Mouse (Mus musculus): ENCODE data around the gene Mcoln1. TPM values are rescaled to one million over a fixed set of nuclear protein-coding genes. Genes with fewer than 3 reads are reported as not detected.

Gene Mcoln1
- polyA plus RNA-seq (2014; fragmentation: Nextera tagmentation; extraction: Ambion mirVana) = 43.1 and 43.6 TPM in 2 replicates

DNA sequence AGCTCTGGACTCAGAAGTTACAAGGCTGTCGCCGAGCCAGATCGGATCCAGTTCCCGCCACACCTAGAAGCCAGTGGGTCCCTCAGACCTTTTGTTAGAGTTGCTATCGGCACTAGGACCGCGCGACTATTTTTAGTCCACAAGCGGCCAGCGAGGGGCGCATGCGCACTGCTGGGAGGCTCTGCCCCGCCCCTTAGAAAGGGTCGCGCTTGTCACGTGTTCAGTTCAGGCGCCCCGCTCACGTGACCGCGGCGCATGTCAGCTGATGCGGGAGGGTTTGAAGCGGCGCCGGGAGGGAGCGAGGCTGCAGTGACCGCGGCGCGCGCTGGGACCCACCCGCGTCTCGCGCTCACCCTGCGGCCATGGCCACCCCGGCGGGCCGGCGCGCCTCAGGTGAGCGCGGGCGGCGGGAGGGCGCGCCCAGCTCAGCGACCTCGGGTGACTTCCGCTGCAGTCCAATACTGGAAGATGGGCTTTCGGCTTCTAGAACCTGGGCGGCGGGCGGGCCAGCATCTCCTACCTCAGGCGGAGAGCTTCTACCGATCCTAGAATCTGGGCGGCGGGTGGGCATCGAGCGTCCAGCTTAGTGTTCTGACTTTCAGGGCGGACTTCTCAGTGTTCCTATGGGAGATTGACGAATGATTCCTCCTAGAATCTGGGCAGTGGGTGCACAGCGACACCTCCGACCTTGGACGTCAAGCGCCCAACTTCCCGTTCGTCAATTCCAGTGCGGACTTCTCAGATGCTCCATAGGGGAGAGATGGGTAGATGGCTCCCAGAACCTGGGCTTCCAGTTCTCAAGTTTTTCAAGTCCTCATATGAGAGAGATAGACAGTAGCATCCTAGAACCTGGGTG lies at the start of gene Mcoln1:
Mcoln1 (plus strand) TSS at position 223 of the 856 bp plus-strand sequence.
- ATAC-seq (replicated peaks; ENCODE audit: insufficient number of reproducible peaks, low FRiP score, low TSS enrichment, low read depth) (peak; percentile 87), DNase-seq (ENCODE audit: low spot score) (peak; percentile 100)
- H3K4me2 ChIP-seq (ENCODE audit: low read depth, low read length) = peak within 1 kb of the TSS; percentile 69
- H3K4me1 ChIP-seq (ENCODE audit: control insufficient read depth, insufficient read depth, low read length) = no peaks in the 10 kb centered on the region
- H3K27ac ChIP-seq (replicated peaks; ENCODE audit: low read depth, low read length) = peak within 1 kb of the TSS; percentile 79
- H3K9ac ChIP-seq (replicated peaks; ENCODE audit: low read length) = peak within 1 kb of the TSS; percentile 82
- peak within 1 kb of the TSS; percentile 83 for H3K4me3 ChIP-seq (ENCODE audit: low read depth, low read length)
- H3K27me3 ChIP-seq (ENCODE audit: control insufficient read depth, insufficient read depth, low read length) = no peaks in the 10 kb centered on the region
- under 1% methylated on average over 68 of the region's 70 CpGs for WGBS
- H3K36me3 ChIP-seq (replicated peaks; ENCODE audit: control insufficient read depth, insufficient read depth, low read depth, low read length) = peaks cover 19% of the 10 kb centered on the region
- peaks cover 6% of the 10 kb centered on the region for H3K9me3 ChIP-seq (replicated peaks; ENCODE audit: control insufficient read depth, low read length)

DNA sequence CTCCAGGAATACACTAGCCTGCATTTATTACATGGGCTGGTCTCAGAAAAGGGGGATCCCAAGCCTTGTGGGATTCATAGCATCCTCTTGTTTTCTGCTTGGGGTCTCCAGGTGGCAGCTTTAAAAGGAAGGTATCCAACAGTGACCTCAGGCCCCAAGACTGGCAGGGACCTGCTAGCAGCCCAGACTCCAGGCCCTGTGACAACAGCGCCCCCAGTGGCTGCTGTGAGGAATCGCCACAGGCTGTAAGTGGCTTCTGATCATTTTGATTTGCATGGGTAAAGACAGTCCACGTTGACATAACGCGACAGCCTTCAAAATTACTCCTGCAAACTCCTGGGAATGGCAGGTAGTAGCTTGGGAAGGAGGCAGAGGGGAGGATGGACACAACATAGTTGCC lies 49.6 kb upstream of the Mcoln1 start:
- H3K9me3 ChIP-seq (replicated peaks; ENCODE audit: control insufficient read depth, low read length) = no peaks in the 10 kb centered on the region
- no peak overlapping the region for H3K4me2 ChIP-seq (ENCODE audit: low read depth, low read length)
- no peak overlapping the region for H3K4me3 ChIP-seq (ENCODE audit: low read depth, low read length)
- peaks cover 12% of the 10 kb centered on the region for H3K36me3 ChIP-seq (replicated peaks; ENCODE audit: control insufficient read depth, insufficient read depth, low read depth, low read length)
- ATAC-seq (replicated peaks; ENCODE audit: insufficient number of reproducible peaks, low FRiP score, low TSS enrichment, low read depth) (no peak), DNase-seq (ENCODE audit: low spot score) (peak; percentile 73)
- no peak overlapping the region for H3K9ac ChIP-seq (replicated peaks; ENCODE audit: low read length)
- no peaks in the 10 kb centered on the region for H3K27me3 ChIP-seq (ENCODE audit: control insufficient read depth, insufficient read depth, low read length)
- no peak overlapping the region for H3K27ac ChIP-seq (replicated peaks; ENCODE audit: low read depth, low read length)
- H3K4me1 ChIP-seq (ENCODE audit: control insufficient read depth, insufficient read depth, low read length) = no peaks in the 10 kb centered on the region
- WGBS = 35% methylated on average over 5 of the region's 5 CpGs

DNA sequence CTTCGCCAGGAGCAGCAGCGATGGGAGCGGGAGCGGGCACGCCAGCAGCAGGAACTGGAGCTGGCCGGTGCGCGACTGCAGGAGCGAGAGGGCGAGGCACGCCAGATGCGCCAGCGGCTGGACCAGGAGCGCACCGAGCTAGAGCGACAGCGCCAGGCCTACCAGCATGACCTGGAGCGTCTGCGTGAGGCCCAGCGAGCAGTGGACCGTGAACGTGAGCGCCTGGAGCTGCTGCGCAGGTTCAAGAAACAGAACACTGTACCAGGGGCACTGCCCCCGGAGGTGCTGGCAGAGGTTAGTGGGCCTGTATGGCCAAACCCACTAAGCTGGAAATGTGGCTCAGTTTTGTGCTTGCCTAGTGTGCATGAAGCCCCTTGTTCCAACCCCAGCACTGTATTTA lies 48.3 kb upstream of the Mcoln1 start:
- ATAC-seq (replicated peaks; ENCODE audit: insufficient number of reproducible peaks, low FRiP score, low TSS enrichment, low read depth) (no peak), DNase-seq (ENCODE audit: low spot score) (no peak)
- Histone ChIP-seq H3K27ac (replicated peaks; ENCODE audit: low read depth, low read length) (no peak overlapping the region), H3K9me3 (replicated peaks; ENCODE audit: control insufficient read depth, low read length) (no peaks in the 10 kb centered on the region), H3K4me2 (ENCODE audit: low read depth, low read length) (no peak overlapping the region), H3K36me3 (replicated peaks; ENCODE audit: control insufficient read depth, insufficient read depth, low read depth, low read length) (peaks cover 12% of the 10 kb centered on the region), H3K27me3 (ENCODE audit: control insufficient read depth, insufficient read depth, low read length) (no peaks in the 10 kb centered on the region), H3K4me3 (ENCODE audit: low read depth, low read length) (no peak overlapping the region), H3K4me1 (ENCODE audit: control insufficient read depth, insufficient read depth, low read length) (no peaks in the 10 kb centered on the region), H3K9ac (replicated peaks; ENCODE audit: low read length) (no peak overlapping the region)
- 95% methylated on average over 25 of the region's 25 CpGs for WGBS

DNA sequence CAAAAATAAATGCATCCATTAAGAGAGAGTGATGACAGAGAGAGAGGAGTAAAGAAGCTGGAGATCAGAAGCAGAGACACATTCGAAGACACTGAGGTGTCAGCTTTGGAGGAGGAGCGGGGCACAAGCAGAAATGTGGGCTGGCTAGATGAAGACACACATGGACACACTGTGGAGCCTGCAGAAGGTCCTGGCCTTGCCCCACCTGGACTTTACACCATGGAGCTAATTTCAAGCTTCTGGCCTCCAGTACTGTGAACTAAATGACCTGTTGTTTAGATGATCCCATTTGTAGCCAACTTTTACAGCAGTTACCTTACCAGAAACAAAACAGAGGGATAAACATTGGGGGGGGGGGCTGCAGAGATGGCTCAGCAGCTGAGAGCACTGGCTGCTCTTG lies 37.0 kb upstream of the Mcoln1 start:
- Histone ChIP-seq H3K27ac (replicated peaks; ENCODE audit: low read depth, low read length) (no peak overlapping the region), H3K4me1 (ENCODE audit: control insufficient read depth, insufficient read depth, low read length) (no peaks in the 10 kb centered on the region), H3K9me3 (replicated peaks; ENCODE audit: control insufficient read depth, low read length) (no peaks in the 10 kb centered on the region), H3K9ac (replicated peaks; ENCODE audit: low read length) (no peak overlapping the region), H3K27me3 (ENCODE audit: control insufficient read depth, insufficient read depth, low read length) (no peaks in the 10 kb centered on the region), H3K4me2 (ENCODE audit: low read depth, low read length) (no peak overlapping the region), H3K36me3 (replicated peaks; ENCODE audit: control insufficient read depth, insufficient read depth, low read depth, low read length) (no peaks in the 10 kb centered on the region), H3K4me3 (ENCODE audit: low read depth, low read length) (no peak overlapping the region)
- WGBS = 91% methylated on average over 2 of the region's 2 CpGs
- ATAC-seq (replicated peaks; ENCODE audit: insufficient number of reproducible peaks, low FRiP score, low TSS enrichment, low read depth) (no peak), DNase-seq (ENCODE audit: low spot score) (no peak)

DNA sequence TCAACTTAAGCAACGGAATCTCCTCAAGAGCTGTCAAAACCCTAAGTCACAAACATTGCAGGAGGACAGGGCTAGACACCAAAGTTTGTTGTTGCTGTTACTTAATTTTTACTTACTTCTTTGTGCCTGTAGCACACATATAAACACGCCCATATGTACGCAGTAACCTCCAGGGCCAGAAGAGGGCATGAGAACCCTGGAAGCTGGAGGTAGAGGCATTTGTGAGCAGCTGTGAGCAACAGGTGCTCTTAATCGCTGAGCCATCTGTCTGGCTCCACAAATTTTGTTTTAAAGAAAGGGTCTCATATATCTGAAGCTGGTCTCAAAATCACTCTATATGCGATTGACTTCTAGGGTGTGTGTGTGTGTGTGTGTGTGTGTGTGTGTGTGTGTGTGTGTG lies 35.9 kb upstream of the Mcoln1 start:
- 45% methylated on average over 5 of the region's 5 CpGs for WGBS
- ATAC-seq (replicated peaks; ENCODE audit: insufficient number of reproducible peaks, low FRiP score, low TSS enrichment, low read depth) = no peak

DNA sequence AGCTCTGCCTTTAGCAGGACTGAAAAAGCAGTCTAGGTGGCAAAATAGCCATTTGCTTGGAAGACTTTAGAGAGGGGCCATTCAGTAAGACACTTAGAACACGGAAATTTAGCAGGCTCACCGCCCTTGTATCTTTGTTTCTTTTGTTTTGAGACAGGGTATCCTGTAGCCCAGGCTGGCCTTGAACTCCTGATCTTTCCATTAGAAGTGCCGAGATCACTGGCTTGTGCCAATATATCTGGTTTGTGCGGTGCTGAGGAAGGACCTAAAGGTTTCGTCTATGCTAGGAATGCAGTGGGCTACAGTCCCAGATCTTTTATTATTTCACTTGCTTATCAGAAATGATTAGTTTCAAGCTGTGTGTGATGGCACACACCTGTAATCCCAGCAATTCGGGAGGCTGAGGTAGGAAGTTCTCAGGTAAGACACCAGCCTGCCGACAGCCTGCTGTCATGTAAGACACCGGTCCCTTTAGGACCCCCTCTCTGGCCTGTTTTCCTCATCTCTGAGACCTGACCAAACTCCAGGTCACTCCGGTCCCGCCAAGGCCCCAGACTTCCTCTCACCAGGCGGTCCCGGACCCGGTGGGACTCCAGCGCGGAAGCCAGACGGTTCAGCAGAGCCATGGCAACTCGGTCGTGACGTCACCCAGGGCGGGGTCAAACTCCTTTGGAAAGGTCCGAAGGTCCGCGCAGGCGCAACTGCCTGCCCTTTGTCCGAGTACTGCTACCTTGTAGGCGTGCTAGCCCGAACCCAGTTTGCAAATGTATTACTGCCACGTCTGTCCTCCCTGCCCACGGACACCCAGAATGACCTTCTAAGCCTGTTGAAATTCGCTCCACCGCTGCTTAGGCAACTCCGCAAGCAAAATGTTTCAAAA lies 33.0 kb upstream of the Mcoln1 start, which contains the start of gene Pex11g:
Pex11g (minus strand) TSS at position 675 of the 880 bp plus-strand sequence.
- 7% methylated on average over 32 of the region's 32 CpGs for WGBS
- H3K27ac ChIP-seq (replicated peaks; ENCODE audit: low read depth, low read length) = 0 out of 2 replicates have a peak within 1 kb of the TSS, but pooled peaks have one; percentile 38
- no peaks in the 10 kb centered on the region for H3K4me1 ChIP-seq (ENCODE audit: control insufficient read depth, insufficient read depth, low read length)
- DNase-seq (ENCODE audit: low spot score) (peak; percentile 98), ATAC-seq (replicated peaks; ENCODE audit: insufficient number of reproducible peaks, low FRiP score, low TSS enrichment, low read depth) (peak; percentile 89)
- peak within 1 kb of the TSS; percentile 61 for H3K9ac ChIP-seq (replicated peaks; ENCODE audit: low read length)
- peak within 1 kb of the TSS; percentile 38 for H3K4me2 ChIP-seq (ENCODE audit: low read depth, low read length)
- H3K36me3 ChIP-seq (replicated peaks; ENCODE audit: control insufficient read depth, insufficient read depth, low read depth, low read length) = no peaks in the 10 kb centered on the region
- H3K4me3 ChIP-seq (ENCODE audit: low read depth, low read length) = peak within 1 kb of the TSS; percentile 36
- no peaks in the 10 kb centered on the region for H3K27me3 ChIP-seq (ENCODE audit: control insufficient read depth, insufficient read depth, low read length)
- H3K9me3 ChIP-seq (replicated peaks; ENCODE audit: control insufficient read depth, low read length) = no peaks in the 10 kb centered on the region

More for the DNA sequence above, 35.9 kb upstream of the Mcoln1 start:
- Histone ChIP-seq H3K9ac (replicated peaks; ENCODE audit: low read length) (no peak overlapping the region), H3K27ac (replicated peaks; ENCODE audit: low read depth, low read length) (no peak overlapping the region), H3K36me3 (replicated peaks; ENCODE audit: control insufficient read depth, insufficient read depth, low read depth, low read length) (no peaks in the 10 kb centered on the region), H3K9me3 (replicated peaks; ENCODE audit: control insufficient read depth, low read length) (no peaks in the 10 kb centered on the region), H3K4me3 (ENCODE audit: low read depth, low read length) (no peak overlapping the region), H3K4me2 (ENCODE audit: low read depth, low read length) (no peak overlapping the region), H3K27me3 (ENCODE audit: control insufficient read depth, insufficient read depth, low read length) (no peaks in the 10 kb centered on the region), H3K4me1 (ENCODE audit: control insufficient read depth, insufficient read depth, low read length) (no peaks in the 10 kb centered on the region)
- peak; percentile 71 for DNase-seq (ENCODE audit: low spot score)

DNA sequence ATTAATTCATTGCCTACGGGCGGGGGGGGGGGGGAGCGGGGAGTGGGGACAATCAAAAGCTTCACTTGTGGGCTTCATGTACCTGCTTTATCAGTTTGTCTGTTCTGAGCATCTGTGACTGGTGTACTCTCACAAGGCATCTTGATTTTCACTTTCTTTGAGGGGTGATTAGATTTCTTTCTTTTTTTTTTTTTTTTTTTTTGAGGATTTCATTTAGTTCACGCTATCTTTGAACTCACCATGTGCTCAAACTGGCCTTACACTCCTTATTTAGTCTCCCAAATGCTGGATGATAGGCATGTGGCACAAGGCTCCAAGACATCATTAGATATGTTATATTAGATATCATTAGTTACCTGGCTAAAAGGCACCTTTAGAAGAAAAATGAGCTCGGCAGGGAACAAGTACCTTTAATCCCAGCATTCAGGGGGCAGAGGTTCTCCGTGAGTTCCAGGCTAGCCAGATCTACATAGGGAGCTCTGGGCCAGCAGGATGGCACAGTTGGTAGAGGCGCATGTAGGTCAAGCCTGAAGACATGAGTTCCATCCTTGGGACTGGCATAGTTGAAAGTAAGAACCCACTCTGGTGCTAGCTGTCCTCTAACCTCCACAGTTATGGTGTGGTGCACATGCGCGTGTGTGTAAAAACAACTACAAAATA lies 32.2 kb upstream of the Mcoln1 start:
- H3K27ac ChIP-seq (replicated peaks; ENCODE audit: low read depth, low read length) = 0 out of 2 replicates have a peak overlapping the region, but pooled peaks have one; percentile 38
- H3K9me3 ChIP-seq (replicated peaks; ENCODE audit: control insufficient read depth, low read length) = no peaks in the 10 kb centered on the region
- ATAC-seq (replicated peaks; ENCODE audit: insufficient number of reproducible peaks, low FRiP score, low TSS enrichment, low read depth) = peak; percentile 1; the same call in 1 of the 2 replicates
- DNase-seq (ENCODE audit: low spot score) = peak; percentile 17
- peak overlapping the region; percentile 36 for H3K4me3 ChIP-seq (ENCODE audit: low read depth, low read length)
- H3K4me2 ChIP-seq (ENCODE audit: low read depth, low read length) = peak overlapping the region; percentile 38
- no peaks in the 10 kb centered on the region for H3K27me3 ChIP-seq (ENCODE audit: control insufficient read depth, insufficient read depth, low read length)
- peak overlapping the region; percentile 61 for H3K9ac ChIP-seq (replicated peaks; ENCODE audit: low read length)
- no peaks in the 10 kb centered on the region for H3K36me3 ChIP-seq (replicated peaks; ENCODE audit: control insufficient read depth, insufficient read depth, low read depth, low read length)
- no peaks in the 10 kb centered on the region for H3K4me1 ChIP-seq (ENCODE audit: control insufficient read depth, insufficient read depth, low read length)
- 58% methylated on average over 8 of the region's 9 CpGs for WGBS

All from embryonic facial prominence, embryonic 11.5 days (tissue).